In genomic region chr6:72200595-72201256, GRCm38 (mm10) we compare ENCODE assay signal across 9 mouse cellular contexts. TPM values are rescaled to one million over a fixed set of nuclear protein-coding genes. Genes with fewer than 3 reads are reported as not detected.
DNase-seq lines count a peak whose midpoint lies in the region; ATAC-seq and TF ChIP-seq lines count a peak whose summit lies in the region.
"Had no signal": no experiment of that assay in that cellular context is flagged by ENCODE, and none has a peak within 500 bp of the region (broad histone marks: within the 10 kb centered on the region; RNA-seq: fewer than 3 reads in every experiment).

No protein-coding gene starts in this region.

- H3K36me3 ChIP-seq in forebrain, embryonic 11.5 days (ENCODE audit: control insufficient read depth, insufficient read depth, low read length), result no peaks in the 10 kb centered on the region
- H3K36me3 ChIP-seq in forebrain, embryonic 13.5 days (ENCODE audit: poor library complexity, severe bottlenecking), result no peaks in the 10 kb centered on the region

- DNase-seq in forebrain, embryonic 11.5 days (ENCODE audit: low spot score), result no peak
- DNase-seq in gastrocnemius, adult 8-10 months (ENCODE audit: low spot score in 2 of 2), result peak; percentile 33 to 51
- peak; percentile 36 for DNase-seq in kidney, adult 11 months
- peak; percentile 44 for DNase-seq in lung, postnatal 14 days
- no peak for DNase-seq in layer of hippocampus, adult 8-10 months (ENCODE audit: low spot score in 2 of 2)
- DNase-seq in spleen, adult 18-20 months, result no peak
- DNase-seq in layer of hippocampus, adult 2 months (ENCODE audit: low spot score in 2 of 2), result no peak
- DNase-seq: right cerebral cortex, postnatal 14 days had no signal

- H3K4me3 ChIP-seq in forebrain, embryonic 11.5 days (ENCODE audit: low read depth, low read length), result no peak overlapping the region
- H3K4me3 ChIP-seq in forebrain, embryonic 13.5 days, result no peak overlapping the region
- H3K4me3 ChIP-seq in layer of hippocampus, adult 2 months, result no peak overlapping the region

- WGBS in forebrain, embryonic 11.5 days, result 41% methylated on average over 11 of the region's 11 CpGs
- WGBS in forebrain, embryonic 13.5 days, result 55% methylated on average over 11 of the region's 11 CpGs

- no peaks in the 10 kb centered on the region for H3K9me3 ChIP-seq in forebrain, embryonic 11.5 days (ENCODE audit: control insufficient read depth, low read length)
- H3K9me3 ChIP-seq in forebrain, embryonic 13.5 days (replicated peaks), result no peaks in the 10 kb centered on the region

- no peak for ATAC-seq in forebrain, embryonic 11.5 days (replicated peaks; ENCODE audit: low FRiP score)
- ATAC-seq in forebrain, embryonic 13.5 days, result no peak

- no peak overlapping the region for H3K9ac ChIP-seq in forebrain, embryonic 11.5 days (ENCODE audit: low read length)
- H3K9ac ChIP-seq in forebrain, embryonic 13.5 days, result no peak overlapping the region

- H3K27ac ChIP-seq in forebrain, embryonic 11.5 days (ENCODE audit: low read depth, low read length), result 0 out of 2 replicates have a peak overlapping the region, but pooled peaks have one; percentile 6
- H3K27ac ChIP-seq in forebrain, embryonic 13.5 days, result no peak overlapping the region
- no peak overlapping the region for H3K27ac ChIP-seq in layer of hippocampus, adult 2 months

- TF ChIP-seq CTCF in layer of hippocampus, adult 2 months (conservative IDR thresholded peaks at IDR 0.05), result no peak

- H3K27me3 ChIP-seq in forebrain, embryonic 11.5 days (ENCODE audit: control insufficient read depth, insufficient read depth, low read length), result no peaks in the 10 kb centered on the region
- H3K27me3 ChIP-seq in forebrain, embryonic 13.5 days, result no peaks in the 10 kb centered on the region

- peaks cover 7% of the 10 kb centered on the region; the same call in 1 of the 2 replicates for H3K4me1 ChIP-seq in forebrain, embryonic 11.5 days (replicated peaks; ENCODE audit: control insufficient read depth, insufficient read depth, low read length)
- peaks cover 5% of the 10 kb centered on the region; the same call in 1 of the 2 replicates for H3K4me1 ChIP-seq in forebrain, embryonic 13.5 days

- no peak overlapping the region for H3K4me2 ChIP-seq in forebrain, embryonic 11.5 days (ENCODE audit: low read depth, low read length, severe bottlenecking)
- H3K4me2 ChIP-seq in forebrain, embryonic 13.5 days, result no peak overlapping the region

RNA-seq across cellular contexts. Expression of gene Atoh8, which starts 34.7 kb away (rescaled TPM):
- polyA plus RNA-seq in forebrain, embryonic 11.5 days (2014; fragmentation: Nextera tagmentation; extraction: Ambion mirVana), result 10.8 and 11.8 TPM in 2 replicates
- polyA plus RNA-seq in forebrain, embryonic 13.5 days (2015; fragmentation: Nextera tagmentation; extraction: Ambion mirVana), result 2.9 and 4.5 TPM in 2 replicates
- 1 to 10 TPM; 2.5 to 3.6 (median 3.2) TPM for total RNA-seq in gastrocnemius, adult 8-10 months (2022)
- 1 to 10 TPM; 2.5 to 3.4 (median 3.3) TPM for total RNA-seq in layer of hippocampus, adult 8-10 months (2022)
- total RNA-seq in layer of hippocampus, adult 2 months (2021), result 1 to 10 TPM; 2.1 to 3.1 TPM

Comparison
In these comparisons a context has a peak if more than half of its experiments do, and no peak if none do; other contexts are left out.
1. DNase-seq: peak in gastrocnemius, adult 8-10 months (2 of 2), kidney, adult 11 months (single experiment) and lung, postnatal 14 days (single experiment); none in forebrain, embryonic 11.5 days (single experiment), layer of hippocampus, adult 8-10 months (0 of 2), spleen, adult 18-20 months (0 of 2) and layer of hippocampus, adult 2 months (0 of 2).